Mouse (Mus musculus) liver, embryonic 14.5 days (tissue): Measurements from ENCODE around the gene Galnt2. TPM values are rescaled to one million over a fixed set of nuclear protein-coding genes. Genes with fewer than 3 reads are reported as not detected.

Source experiments
- ATAC-seq: fragments of 200-750 bp; cut with Nextera tagmentation; 2 replicates; pipeline ENCODE4 v1.8.0; 2017; ENCODE audit warnings: moderate number of reproducible peaks, mild to moderate bottlenecking, moderate library complexity; ENCODE audit not compliant: insufficient read depth
- DNase-seq, 3 experiments: peaks; one replicate each; pipeline ENCODE4 v3.0.0-alpha.2; 2012 to 2013; ENCODE audit warnings: low read depth in 3 of 3, low spot score in 3 of 3
- H3K27ac ChIP-seq: fragments of 300-500 bp; sonication (generic); 2 replicates; pipeline ENCODE4 v1.5.1; 2014; ENCODE audit warnings: moderate library complexity, mild to moderate bottlenecking, control low read depth, inconsistent platforms
- H3K27me3 ChIP-seq: fragments of 300-500 bp; sonication (generic); 2 replicates; pipeline ENCODE4 v1.6.1; 2014; ENCODE audit warnings: mild to moderate bottlenecking, low read length, moderate library complexity; ENCODE audit not compliant: control insufficient read depth, insufficient read depth
- H3K36me3 ChIP-seq: fragments of 300-500 bp; sonication (generic); replicated peaks from 2 replicates; pipeline ENCODE4 v1.6.1; 2014; ENCODE audit warnings: low read depth; ENCODE audit not compliant: control insufficient read depth, insufficient read depth
- H3K4me1 ChIP-seq, 2 experiments: fragments of 200-500 bp in 1 of 2; fragments of 300-500 bp in 1 of 2; sonication (generic) in 1 of 2; replicated peaks; 2 replicates each; pipeline ENCODE4 v1.6.1; 2012 to 2014; ENCODE audit warnings: antibody characterized with exemption in 1 of 2, inconsistent platforms in 1 of 2, low read length in 1 of 2; ENCODE audit not compliant: control insufficient read depth in 2 of 2, insufficient read depth in 2 of 2
- H3K4me2 ChIP-seq: fragments of 300-500 bp; sonication (generic); 2 replicates; pipeline ENCODE4 v1.6.1; 2014; ENCODE audit warnings: low read depth, mild to moderate bottlenecking, control low read depth, moderate library complexity
- H3K4me3 ChIP-seq, 2 experiments: fragments of 200-500 bp in 1 of 2; fragments of 300-500 bp in 1 of 2; sonication (generic) in 1 of 2; 2 replicates each; pipeline ENCODE4 v1.5.1; 2012 to 2014; ENCODE audit warnings: low read depth in 2 of 2, low read length in 2 of 2, mild to moderate bottlenecking in 2 of 2, control low read depth in 1 of 2, inconsistent platforms in 1 of 2, moderate library complexity in 1 of 2; ENCODE audit not compliant: insufficient read depth in 1 of 2
- H3K9ac ChIP-seq: fragments of 300-500 bp; sonication (generic); replicated peaks from 2 replicates; pipeline ENCODE4 v1.6.1; 2014; ENCODE audit warnings: mild to moderate bottlenecking, control low read depth, moderate library complexity
- H3K9me3 ChIP-seq: fragments of 300-500 bp; sonication (generic); 2 replicates; pipeline ENCODE4 v1.6.1; 2016; ENCODE audit warnings: low read length, mixed read lengths; ENCODE audit not compliant: control insufficient read depth
- CTCF ChIP-seq: IDR thresholded peaks from 2 replicates; pipeline ENCODE4 v1.5.1; 2016; ENCODE audit warnings: antibody characterized with exemption, low read depth, control low read depth
- EP300 ChIP-seq: IDR thresholded peaks from 2 replicates; pipeline ENCODE4 v1.6.1; 2016; ENCODE audit warnings: antibody characterized with exemption, low read depth
- WGBS: fragments of 180-500 bp; shearing (Covaris S2); extraction: QIAGEN DNeasy Blood & Tissue Kit; methylation state at CpG from one replicate; pipeline ENCODE4 v1.1.7; 2014; ENCODE audit not compliant: insufficient replicate concordance; 5-methylcytosine and 5-hydroxymethylcytosine counted together
- polyA plus RNA-seq, 2 experiments: library from polyadenylated mRNA; depleted of rRNA in 1 of 2; stranded (reverse) in 1 of 2; unstranded in 1 of 2; fragments of >200 nt; fragmentation: Nextera tagmentation in 1 of 2; extraction: Ambion mirVana in 1 of 2; gene quantifications; 2 replicates each; pipeline versions ENCODE4 v1.2.1 to v1.2.3; 2012 to 2014

Galnt2 gene
- polyA plus RNA-seq, 2 experiments, result 6.6 to 19.2 TPM

DNA sequence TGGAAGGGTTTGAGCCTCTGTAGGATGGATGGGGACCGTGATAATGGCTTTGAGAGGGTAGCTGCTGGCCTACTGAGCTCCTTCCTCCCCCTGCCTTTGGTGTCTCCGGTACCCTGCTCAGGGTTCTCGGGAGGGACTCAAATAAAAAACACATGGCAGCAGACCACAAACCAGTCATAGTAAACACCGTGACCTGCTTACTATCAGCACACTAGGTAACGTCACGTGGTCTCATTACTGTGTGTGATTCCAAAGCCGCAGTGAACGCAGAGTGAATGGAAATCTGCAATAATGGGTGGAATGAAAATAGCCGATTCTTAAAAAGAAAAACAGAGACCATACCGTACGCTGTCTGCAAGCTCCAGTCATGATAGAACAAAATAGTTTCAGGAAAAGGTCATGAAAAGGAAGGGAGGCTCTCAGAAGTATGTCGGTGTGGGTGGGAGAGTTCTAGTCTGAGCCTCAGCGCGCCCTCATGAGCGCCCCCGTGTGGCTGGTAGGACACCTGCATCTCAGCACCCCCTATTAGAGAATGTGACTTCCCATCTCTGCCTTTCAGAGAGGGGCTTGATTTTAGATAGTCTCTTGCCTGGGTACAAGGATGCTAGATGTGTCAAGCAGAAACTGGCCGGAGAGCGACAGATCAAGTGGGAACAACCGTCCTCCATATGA lies 115.8 kb downstream of the Galnt2 start:
- Histone ChIP-seq H3K9ac (no peak overlapping the region), H3K27me3 (no peaks in the 10 kb centered on the region), H3K27ac (no peak overlapping the region), H3K4me1 (no peaks in the 10 kb centered on the region; a peak in 1 of 4 replicates), H3K4me2 (no peak overlapping the region), H3K9me3 (no peaks in the 10 kb centered on the region), H3K36me3 (no peaks in the 10 kb centered on the region), H3K4me3 (no peak overlapping the region)
- WGBS, result 40% methylated on average over 19 of the region's 19 CpGs
- TF ChIP-seq EP300, result no peak
- TF ChIP-seq CTCF, result peak; percentile 97
- DNase-seq (peak in 1 of 3 experiments; percentile 13), ATAC-seq (peak; percentile 36; the same call in 1 of the 2 replicates)

DNA sequence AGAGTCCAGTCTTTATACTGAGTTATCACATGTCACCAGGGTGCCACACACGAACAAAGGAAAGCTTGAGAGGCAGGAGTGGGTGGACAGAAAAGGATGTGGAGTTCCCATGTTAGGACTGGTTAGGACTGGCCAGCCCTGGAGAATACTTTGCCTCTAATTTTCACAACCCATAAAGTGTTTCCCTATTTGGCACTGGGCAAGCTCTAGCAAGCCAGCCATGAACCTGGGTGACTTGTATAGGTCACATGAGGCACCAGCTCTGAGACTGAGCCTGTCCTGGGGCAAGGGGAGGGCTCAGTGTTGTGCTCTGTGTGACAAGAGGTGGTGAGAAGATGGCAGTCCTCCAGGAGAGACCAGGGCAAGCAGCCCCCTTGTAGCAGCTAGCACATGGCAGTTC lies 116.9 kb downstream of the Galnt2 start:
- no peak overlapping the region for H3K4me3 ChIP-seq
- no peaks in the 10 kb centered on the region for H3K9me3 ChIP-seq
- TF ChIP-seq CTCF, result no peak
- TF ChIP-seq EP300, result no peak
- no peak overlapping the region for H3K27ac ChIP-seq
- H3K9ac ChIP-seq, result no peak overlapping the region
- H3K4me2 ChIP-seq, result no peak overlapping the region
- H3K36me3 ChIP-seq, result no peaks in the 10 kb centered on the region
- no peaks in the 10 kb centered on the region for H3K27me3 ChIP-seq
- no peak for ATAC-seq
- no peak for DNase-seq
- WGBS, result 36% methylated on average over 1 of the region's 1 CpGs
- no peaks in the 10 kb centered on the region; a peak in 1 of 4 replicates for H3K4me1 ChIP-seq

DNA sequence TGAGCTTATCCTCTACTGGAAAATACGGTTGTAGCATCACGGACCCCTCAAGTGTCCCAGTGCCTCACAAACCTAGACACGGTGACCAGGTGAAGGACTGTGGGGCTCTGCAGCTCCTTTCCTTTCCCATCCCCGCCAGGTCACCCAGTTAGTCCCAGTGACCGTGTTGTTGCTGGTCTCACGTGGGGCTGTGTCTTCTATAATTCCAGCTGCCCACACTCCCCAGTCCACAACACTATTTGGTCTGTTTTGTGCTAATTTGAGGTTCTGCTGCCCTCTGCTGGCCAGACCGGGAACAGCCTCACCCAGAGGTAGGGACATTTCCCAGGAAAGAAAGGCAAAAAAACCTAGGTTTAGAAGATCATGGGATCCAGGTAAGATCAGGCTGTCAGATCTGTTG lies 118.5 kb downstream of the Galnt2 start:
- Histone ChIP-seq H3K9ac (no peak overlapping the region), H3K4me2 (no peak overlapping the region), H3K27ac (no peak overlapping the region), H3K36me3 (no peaks in the 10 kb centered on the region), H3K4me1 (no peaks in the 10 kb centered on the region), H3K4me3 (no peak overlapping the region), H3K27me3 (no peaks in the 10 kb centered on the region), H3K9me3 (no peaks in the 10 kb centered on the region)
- DNase-seq, result peak; percentile 25 to 30 (median 30)
- TF ChIP-seq CTCF (peak; percentile 95), EP300 (no peak)
- 31% methylated on average over 7 of the region's 7 CpGs for WGBS
- ATAC-seq, result no peak

DNA sequence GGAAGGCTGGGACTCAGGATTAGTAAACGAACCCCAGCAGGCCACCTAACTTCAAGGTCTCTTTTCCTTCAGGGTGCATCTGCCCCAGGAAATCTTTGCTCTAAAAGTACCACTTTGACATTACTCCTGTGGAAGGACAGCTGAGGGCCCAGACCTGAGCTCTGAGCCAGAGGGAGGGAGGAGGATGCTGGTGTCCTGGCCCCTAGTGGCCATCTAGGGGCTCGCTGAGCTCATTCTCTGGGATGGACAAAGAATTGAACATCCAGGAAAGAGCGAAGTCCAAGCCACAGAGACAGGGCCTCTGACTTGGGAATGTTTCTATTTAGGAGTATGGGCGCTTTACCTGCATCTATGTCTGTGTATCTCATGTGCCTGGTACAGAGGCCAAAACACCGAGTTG lies 120.4 kb downstream of the Galnt2 start:
- no peak overlapping the region for H3K4me3 ChIP-seq
- H3K9me3 ChIP-seq, result no peaks in the 10 kb centered on the region
- H3K4me2 ChIP-seq, result no peak overlapping the region
- DNase-seq (no peak), ATAC-seq (no peak)
- H3K27me3 ChIP-seq, result no peaks in the 10 kb centered on the region
- H3K27ac ChIP-seq, result no peak overlapping the region
- TF ChIP-seq CTCF (no peak), EP300 (no peak)
- no peaks in the 10 kb centered on the region for H3K36me3 ChIP-seq
- no peak overlapping the region for H3K9ac ChIP-seq
- 42% methylated on average over 5 of the region's 5 CpGs for WGBS
- no peaks in the 10 kb centered on the region for H3K4me1 ChIP-seq

DNA sequence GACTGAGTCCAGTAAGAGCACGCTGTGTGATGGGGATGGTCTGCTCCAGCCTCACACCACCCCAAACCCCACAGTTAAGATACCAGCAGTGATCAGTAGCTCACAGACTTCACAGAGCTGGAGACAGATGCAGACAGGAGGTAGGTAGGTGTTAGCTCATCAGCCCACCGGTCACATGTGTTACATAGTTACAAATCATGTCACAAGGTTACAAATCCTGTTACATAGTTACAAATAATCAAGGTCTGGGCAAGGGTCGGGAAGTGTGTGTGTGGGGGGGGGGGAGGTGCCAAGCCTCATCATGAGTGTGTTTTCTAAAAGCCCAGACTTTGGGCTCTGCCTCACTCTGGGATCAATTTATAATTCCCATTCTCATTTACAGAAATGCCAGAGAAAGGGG lies 129.7 kb downstream of the Galnt2 start:
- 67% methylated on average over 3 of the region's 3 CpGs for WGBS
- no peak for ATAC-seq
- Histone ChIP-seq H3K9ac (no peak overlapping the region), H3K4me1 (no peaks in the 10 kb centered on the region), H3K4me3 (no peak overlapping the region), H3K36me3 (no peaks in the 10 kb centered on the region), H3K9me3 (no peaks in the 10 kb centered on the region), H3K27me3 (no peaks in the 10 kb centered on the region), H3K4me2 (no peak overlapping the region), H3K27ac (no peak overlapping the region)
- no peak for DNase-seq
- no peak for TF ChIP-seq EP300
- no peak for TF ChIP-seq CTCF
